Mouse (Mus musculus) left cerebral cortex, adult 9 months (tissue): ENCODE measurements at regions not wholly inside any gene's neighbourhood (a gene's known extent, or its start where the extent isn't known, plus 50 kb on each side); places are given as distances from the start of the nearest gene placed in this dataset.
"Not testable (repeated sequence)": the region's sequence is repeated elsewhere in the genome, so short reads cannot be mapped to it uniquely, and the experiment has no call there.

Experiments
- DNase-seq, 2 experiments: peaks; one replicate each; pipeline ENCODE4 v3.0.0; 2022; ENCODE audit warnings: low spot score in 2 of 2

- DNase-seq = no peak
Measured at GRCm38 (mm10) chr10:118049330-118049729, 92.3 kb upstream of the Mdm1 start.

DNA sequence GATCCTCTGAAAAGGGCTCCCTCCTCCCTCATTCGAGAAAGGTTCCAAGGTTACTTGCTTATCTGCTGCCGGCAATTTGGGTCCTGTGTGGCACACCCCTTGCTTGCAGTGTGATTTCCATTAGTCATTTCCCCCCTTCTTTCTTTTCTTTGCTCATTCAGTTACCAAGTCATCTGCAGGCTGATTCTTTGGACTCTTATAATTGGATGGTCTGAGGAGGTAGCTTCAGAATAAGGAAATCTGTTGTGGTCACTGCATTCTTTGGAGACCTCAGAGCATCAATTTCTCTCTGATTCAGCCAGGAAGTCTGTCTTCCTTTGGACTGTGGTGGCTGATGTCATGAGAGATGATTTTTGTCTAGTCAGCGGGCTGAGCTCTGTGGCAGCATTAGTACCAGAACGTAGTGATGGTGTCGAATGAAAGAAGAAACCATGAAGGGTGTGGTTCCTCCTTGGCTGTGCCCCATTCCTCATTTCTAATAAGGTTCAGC lies 91.4 kb upstream of the Mdm1 start:
- no peak for DNase-seq

GRCm38 (mm10) chr10:118052042-118052441 lies 89.6 kb upstream of the Mdm1 start:
- no peak for DNase-seq

GRCm38 (mm10) chr10:118052477-118052876 lies 89.1 kb upstream of the Mdm1 start:
- no peak for DNase-seq

DNA sequence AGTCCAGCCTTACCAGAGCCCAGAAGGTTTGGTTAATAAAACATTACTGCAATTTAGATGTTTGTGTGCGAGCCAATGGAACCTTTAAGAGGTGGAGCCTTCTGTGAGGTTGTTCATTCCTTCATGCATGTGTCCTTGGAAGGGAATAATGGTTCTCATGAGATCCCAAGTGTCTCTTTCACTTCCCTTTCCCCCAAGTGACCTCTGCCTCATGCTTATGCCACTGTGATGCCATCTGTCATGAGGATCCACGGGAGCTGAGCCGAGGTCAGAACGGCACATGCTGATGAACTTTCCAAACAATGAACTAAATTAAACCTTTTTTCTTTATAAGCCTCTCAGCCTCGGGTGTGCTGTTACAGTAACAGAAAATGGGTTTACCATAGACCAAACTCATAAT lies 88.6 kb upstream of the Mdm1 start:
- no peak for DNase-seq

GRCm38 (mm10) chr10:118056789-118057271 lies 84.8 kb upstream of the Mdm1 start:
- DNase-seq = no peak

GRCm38 (mm10) chr10:118057516-118057915 lies 84.1 kb upstream of the Mdm1 start:
- DNase-seq = no peak

DNA sequence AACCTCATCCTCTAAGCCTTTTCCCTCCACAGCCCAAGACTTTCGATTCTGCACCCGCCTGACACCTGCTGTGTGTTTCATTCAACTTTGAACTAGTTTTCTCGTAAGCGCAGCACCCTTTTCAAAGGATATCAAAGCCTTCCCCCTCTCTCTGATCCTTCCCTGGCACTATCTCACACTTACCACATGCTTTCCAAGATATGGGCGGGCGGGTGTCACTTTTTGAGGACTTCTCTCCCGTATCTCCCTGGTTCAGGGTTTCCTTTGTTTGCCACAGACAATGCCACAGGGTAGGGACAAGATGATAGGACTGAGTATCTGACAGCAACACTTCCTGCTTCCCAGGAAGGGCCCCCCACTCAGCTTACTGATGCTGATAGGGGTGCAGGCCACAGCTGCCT lies 76.8 kb upstream of the Mdm1 start:
- no peak for DNase-seq

DNA sequence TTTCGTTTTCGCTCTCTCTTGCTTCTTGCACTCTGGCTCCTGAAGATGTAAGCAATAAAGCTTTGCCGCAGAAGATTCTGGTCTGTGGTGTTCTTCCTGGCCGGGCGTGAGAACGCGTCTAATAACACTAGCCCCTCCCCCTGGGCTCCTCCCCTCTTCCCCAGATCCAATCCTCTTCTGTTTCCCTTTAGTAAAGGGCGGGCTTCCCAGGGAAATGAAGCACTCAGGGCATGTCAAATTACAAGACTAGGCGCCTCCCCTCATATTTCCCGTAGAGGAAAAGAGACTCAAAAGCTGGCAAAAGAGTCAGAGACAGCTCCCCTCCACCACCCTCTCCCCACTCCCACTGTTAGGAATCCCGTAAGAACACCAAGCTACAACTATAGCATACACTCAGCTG lies 65.3 kb upstream of the Mdm1 start:
- not testable (repeated sequence) for DNase-seq

- DNase-seq = no peak
Measured at GRCm38 (mm10) chr10:118081636-118082166, 59.9 kb upstream of the Mdm1 start.

GRCm38 (mm10) chr10:118083035-118083720 lies 58.4 kb upstream of the Mdm1 start:
- DNase-seq = no peak

DNA sequence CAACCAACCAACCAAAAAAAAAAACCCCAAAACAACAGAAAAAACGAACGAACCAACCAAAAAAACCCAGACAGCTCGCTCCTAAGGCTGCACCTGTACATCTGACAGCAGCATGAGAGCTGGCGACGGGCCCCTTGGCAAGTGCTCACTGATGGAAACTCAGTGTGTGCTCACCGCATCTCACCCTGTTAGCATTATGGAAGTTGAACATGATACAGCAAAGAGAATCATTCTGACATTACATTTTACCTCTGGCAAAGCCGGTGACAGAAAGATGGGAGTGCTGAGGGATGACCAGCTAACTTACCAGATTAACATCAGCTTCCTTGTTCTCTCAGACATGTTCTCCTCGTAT lies 57.9 kb upstream of the Mdm1 start:
- DNase-seq = no peak

GRCm38 (mm10) chr10:118085046-118085983 lies 56.3 kb upstream of the Mdm1 start:
- no peak for DNase-seq

DNA sequence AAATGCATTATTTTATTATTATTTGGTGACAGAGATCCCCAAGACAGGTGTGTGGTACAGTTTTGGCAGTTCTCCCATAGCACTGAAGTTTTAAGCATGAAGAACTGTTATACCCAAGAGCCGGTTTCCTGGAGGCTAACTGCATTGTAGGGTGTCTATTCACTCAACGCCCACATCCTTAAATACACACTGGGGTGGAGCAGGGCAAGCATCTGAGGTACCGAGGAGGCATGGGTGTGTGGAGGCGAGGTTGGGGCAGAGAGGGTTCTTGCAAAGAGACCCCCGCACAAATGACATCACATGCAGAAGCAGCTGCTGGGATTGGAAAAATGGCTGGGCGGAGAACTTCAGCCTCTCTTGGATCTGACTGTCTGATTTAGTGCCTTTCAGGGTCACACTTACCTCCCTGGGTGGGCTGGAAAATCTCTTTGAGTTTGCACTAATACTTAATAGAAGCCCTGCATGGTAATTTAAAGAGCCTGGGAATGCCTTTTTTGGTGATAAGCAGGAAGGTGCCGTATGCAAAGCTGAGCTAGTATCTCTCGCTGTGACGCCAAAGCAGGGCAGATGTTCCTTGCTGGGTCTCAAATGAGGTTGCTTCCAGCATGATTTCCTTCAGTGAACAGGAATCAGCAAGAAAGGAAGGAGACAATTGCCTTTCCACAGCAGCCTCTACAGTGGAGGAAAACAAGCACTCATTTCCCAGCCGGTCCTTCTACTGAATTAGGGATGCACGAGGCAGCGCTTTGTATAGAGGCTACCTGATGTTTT lies 53.9 kb upstream of the Mdm1 start:
- DNase-seq = no peak

DNA sequence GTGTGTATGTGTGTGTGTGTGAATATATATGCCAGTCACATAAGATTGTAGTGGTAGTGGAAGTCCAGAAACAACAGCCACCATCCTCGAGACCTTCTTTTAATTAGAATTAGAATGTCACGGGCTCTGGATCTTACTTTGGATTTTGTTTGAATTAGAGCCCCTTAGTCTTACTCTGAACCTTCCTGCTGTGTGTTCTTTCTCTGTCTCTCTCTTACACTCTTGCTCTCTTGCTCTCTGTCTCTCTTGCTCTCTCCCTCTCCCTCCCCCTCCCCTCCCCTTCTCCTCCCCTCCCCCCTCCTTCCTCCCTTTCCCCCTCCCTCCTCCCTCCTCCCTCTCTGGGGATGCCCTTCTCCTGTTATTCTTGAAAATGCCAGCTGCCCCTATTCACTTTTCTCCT lies 53.1 kb upstream of the Mdm1 start:
- DNase-seq = no peak

DNA sequence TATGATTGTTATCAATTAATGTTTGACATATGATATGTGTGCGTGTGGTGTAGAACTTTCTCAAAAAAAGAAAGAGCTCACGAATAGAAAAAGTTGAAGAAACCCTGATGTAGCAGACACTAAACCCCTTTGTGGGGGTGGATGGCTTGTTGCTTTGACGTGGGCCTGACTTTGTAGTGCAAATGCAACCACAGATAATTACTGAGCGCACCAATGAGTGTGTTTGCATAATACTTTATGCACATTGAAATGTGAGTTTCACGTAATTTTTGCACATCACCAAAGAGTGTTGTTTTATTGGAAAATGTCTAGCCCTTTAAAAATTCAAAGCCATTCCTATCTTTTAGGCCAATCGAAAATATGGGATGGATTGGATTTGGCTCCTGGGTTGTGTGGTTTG lies 51.7 kb upstream of the Mdm1 start:
- no peak for DNase-seq

GRCm38 (mm10) chr10:118091476-118091875 lies 50.1 kb upstream of the Mdm1 start:
- DNase-seq = no peak
